Mouse (Mus musculus) hindbrain, embryonic 12.5 days (tissue): ENCODE data around the gene Usp20. TPM values are rescaled to one million over a fixed set of nuclear protein-coding genes. Genes with fewer than 3 reads are reported as not detected.
A peak's percentile ranks its signal among the peaks of the same experiment; 100 is the strongest.

Experiments
- ATAC-seq: fragments of 200-750 bp; cut with Nextera tagmentation; 2 replicates; pipeline ENCODE4 v1.8.0; 2017; ENCODE audit warnings: moderate TSS enrichment; ENCODE audit not compliant: low FRiP score
- H3K27ac ChIP-seq: fragments of 300-500 bp; sonication (generic); 2 replicates; pipeline ENCODE4 v1.5.1; 2016; ENCODE audit warnings: mild to moderate bottlenecking
- H3K27me3 ChIP-seq: fragments of 300-500 bp; sonication (generic); 2 replicates; pipeline ENCODE4 v1.6.1; 2016; ENCODE audit warnings: mild to moderate bottlenecking
- H3K36me3 ChIP-seq: fragments of 300-500 bp; sonication (generic); 2 replicates; pipeline ENCODE4 v1.6.1; 2016; ENCODE audit warnings: mild to moderate bottlenecking
- H3K4me1 ChIP-seq: fragments of 300-500 bp; sonication (generic); 2 replicates; pipeline ENCODE4 v1.6.1; 2016
- H3K4me2 ChIP-seq: fragments of 300-500 bp; sonication (generic); replicated peaks from 2 replicates; pipeline ENCODE4 v1.6.1; 2016; ENCODE audit warnings: mild to moderate bottlenecking
- H3K4me3 ChIP-seq: fragments of 300-500 bp; sonication (generic); 2 replicates; pipeline ENCODE4 v1.5.1; 2016; ENCODE audit warnings: mild to moderate bottlenecking
- H3K9ac ChIP-seq: fragments of 300-500 bp; sonication (generic); 2 replicates; pipeline ENCODE4 v1.6.1; 2016; ENCODE audit warnings: mild to moderate bottlenecking, moderate library complexity
- H3K9me3 ChIP-seq: fragments of 300-500 bp; sonication (generic); replicated peaks from 2 replicates; pipeline ENCODE4 v1.6.1; 2016; ENCODE audit warnings: mild to moderate bottlenecking
- WGBS: fragments of 180-500 bp; shearing (Covaris S2); methylation state at CpG from one replicate; pipeline ENCODE4 v1.1.7; 2016; 5-methylcytosine and 5-hydroxymethylcytosine counted together
- polyA plus RNA-seq: library from polyadenylated mRNA; unstranded; fragments of >200 nt; fragmentation: Nextera tagmentation; extraction: Ambion mirVana; gene quantifications from 2 replicates; pipeline ENCODE4 v1.2.1, GENCODE M21; 2016

Usp20 gene
- polyA plus RNA-seq, 1 experiment from 2014 or later = 37.9 TPM

DNA sequence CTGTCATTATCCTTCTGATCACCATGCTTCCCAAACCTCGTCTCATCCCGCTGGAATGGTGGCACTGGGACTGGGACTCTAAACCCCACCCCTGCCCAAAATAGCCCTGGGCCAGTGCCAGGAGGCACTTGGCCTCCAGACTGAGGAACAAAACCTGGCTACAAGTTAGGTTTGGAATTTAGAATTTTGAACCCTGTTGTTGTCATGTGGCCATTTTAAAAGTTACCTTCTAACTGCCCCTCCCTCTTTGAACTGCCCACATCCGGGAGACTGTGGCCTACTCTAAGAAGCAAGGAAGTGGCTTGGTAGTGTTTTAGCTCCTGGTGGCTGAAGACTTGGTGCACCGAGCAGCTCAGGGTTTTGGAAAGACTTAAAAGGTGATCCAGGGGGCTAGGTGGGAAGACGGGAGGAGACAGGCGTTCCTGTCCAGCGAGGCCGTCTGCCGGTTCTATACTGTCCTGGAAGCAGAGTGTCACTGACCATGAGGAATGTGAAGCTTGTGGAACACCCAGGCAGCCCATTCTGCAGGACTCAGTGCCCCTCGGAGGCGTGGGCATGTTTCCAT is 13.4 kb downstream of the Usp20 start:
- H3K36me3 ChIP-seq = peaks cover 11% of the 10 kb centered on the region; the same call in 1 of the 2 replicates
- H3K4me1 ChIP-seq = 0 out of 2 replicates have a peak, but pooled peaks cover 3% of the 10 kb centered on the region
- ATAC-seq = no peak
- no peaks in the 10 kb centered on the region for H3K9me3 ChIP-seq
- H3K4me2 ChIP-seq = no peak overlapping the region
- no peak overlapping the region for H3K4me3 ChIP-seq
- no peak overlapping the region for H3K27ac ChIP-seq
- WGBS = 78% methylated on average over 11 of the region's 11 CpGs
- no peak overlapping the region for H3K9ac ChIP-seq
- H3K27me3 ChIP-seq = no peaks in the 10 kb centered on the region

DNA sequence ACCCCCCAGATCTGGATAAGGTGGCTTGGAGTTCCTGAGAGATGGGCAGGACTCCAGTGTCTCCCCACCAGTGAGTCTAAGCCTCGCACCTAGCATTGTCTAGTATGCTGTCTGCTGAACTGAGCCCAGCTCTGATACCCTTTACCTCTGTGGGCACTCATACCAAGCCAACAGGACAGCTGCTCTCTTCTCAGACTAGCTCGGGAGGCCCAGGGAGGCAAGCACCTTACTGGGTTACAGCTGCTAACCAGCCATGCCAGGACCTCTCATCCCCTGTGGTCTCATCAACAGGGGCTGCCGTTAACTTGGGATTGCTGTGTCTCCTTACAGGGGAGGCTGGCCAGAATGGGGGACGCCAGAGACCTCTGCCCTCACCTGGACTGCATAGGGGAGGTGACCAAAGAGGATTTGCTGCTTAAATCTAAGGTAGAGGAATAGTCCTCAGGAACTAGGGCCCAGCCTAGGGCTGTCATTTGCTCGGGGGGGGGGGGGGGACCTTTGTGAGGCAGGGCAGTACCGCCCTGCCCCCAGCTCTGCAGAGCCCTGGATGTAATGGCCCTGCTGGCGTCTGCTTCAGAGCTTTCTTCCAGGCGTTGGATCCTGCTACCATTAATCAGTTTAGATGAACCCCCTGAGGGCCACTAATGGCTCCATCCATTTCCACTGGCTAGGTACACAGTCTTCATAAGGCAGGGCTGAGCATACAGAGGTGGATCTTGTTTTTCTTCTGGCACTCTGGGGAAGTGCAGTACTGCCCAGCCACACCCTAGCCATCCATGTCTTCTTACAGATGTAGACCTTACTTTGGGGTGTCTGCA is 16.6 kb downstream of the Usp20 start:
- Histone ChIP-seq H3K27me3 (no peaks in the 10 kb centered on the region), H3K4me3 (no peak overlapping the region), H3K4me1 (0 out of 2 replicates have a peak, but pooled peaks cover 3% of the 10 kb centered on the region), H3K4me2 (no peak overlapping the region), H3K9me3 (no peaks in the 10 kb centered on the region), H3K9ac (no peak overlapping the region), H3K36me3 (peaks cover 29% of the 10 kb centered on the region), H3K27ac (peak overlapping the region; percentile 32; the same call in 1 of the 2 replicates)
- no peak for ATAC-seq
- WGBS = 69% methylated on average over 8 of the region's 8 CpGs

DNA sequence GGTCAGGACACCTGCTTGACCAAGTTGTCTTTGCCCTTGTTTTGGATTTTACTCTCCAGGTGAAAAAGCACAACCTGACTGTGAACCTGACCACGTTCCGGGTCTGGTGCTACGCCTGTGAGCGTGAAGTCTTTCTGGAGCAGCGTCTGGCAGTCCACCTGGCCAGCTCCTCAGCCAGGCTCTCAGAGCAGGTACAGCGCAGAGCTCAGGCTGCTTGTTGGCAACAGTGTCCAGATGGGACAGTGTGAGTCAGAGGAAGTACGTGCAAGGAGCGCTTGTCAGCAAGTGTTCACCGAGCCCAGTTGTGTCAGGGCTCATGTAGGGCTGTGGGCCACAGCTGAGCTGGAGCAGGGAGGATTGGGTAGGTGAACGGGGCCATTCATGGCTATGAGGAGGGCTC is 20.8 kb downstream of the Usp20 start:
- Histone ChIP-seq H3K4me2 (no peak overlapping the region), H3K27ac (no peak overlapping the region), H3K36me3 (peaks cover 57% of the 10 kb centered on the region), H3K9me3 (no peaks in the 10 kb centered on the region), H3K4me3 (no peak overlapping the region), H3K27me3 (no peaks in the 10 kb centered on the region), H3K9ac (no peak overlapping the region), H3K4me1 (0 out of 2 replicates have a peak, but pooled peaks cover 5% of the 10 kb centered on the region)
- 92% methylated on average over 10 of the region's 10 CpGs for WGBS
- no peak for ATAC-seq

DNA sequence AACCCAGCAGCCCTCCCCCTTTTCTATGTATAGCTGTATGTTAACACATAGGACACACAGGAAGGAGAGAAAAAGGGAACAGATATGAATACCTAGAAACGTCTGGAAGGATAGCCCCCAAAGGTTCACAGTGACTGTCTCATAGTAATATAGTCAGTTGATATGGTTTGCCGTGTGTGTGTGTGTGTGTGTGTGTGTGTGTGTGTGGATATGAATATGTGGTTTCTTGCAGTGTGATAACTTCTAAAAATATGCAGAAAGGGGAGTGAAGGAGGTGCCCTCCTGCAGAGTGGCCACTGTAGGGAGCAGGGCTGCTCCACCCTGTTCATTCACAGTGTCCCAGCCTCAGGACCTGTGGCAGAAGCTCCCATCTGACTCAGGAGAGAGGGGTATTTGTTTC is 23.4 kb downstream of the Usp20 start:
- 77% methylated on average over 2 of the region's 2 CpGs for WGBS
- Histone ChIP-seq H3K4me3 (no peak overlapping the region), H3K36me3 (peaks cover 64% of the 10 kb centered on the region), H3K4me1 (0 out of 2 replicates have a peak, but pooled peaks cover 2% of the 10 kb centered on the region), H3K27me3 (no peaks in the 10 kb centered on the region), H3K9me3 (no peaks in the 10 kb centered on the region), H3K9ac (no peak overlapping the region), H3K27ac (no peak overlapping the region), H3K4me2 (no peak overlapping the region)
- no peak for ATAC-seq

DNA sequence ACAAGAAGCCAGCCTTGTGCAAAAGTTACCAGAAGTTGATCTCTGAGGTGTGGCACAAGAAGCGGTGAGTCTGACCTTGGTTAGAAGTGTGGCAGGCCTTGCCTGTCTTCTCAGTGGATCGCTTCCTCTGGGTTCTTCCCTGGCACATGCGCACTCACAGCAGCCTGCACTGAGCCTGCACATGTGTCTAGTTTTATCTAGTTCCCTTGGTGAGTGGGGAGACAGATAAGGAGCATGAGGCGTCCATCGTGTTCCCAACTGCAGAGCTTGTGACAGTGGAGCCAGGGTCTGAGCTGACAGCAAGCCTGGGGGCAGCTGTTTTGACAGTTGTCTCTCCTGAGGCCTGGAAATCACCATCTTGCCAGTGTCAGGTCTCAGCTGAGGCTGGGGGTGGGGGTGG is 24.4 kb downstream of the Usp20 start:
- Histone ChIP-seq H3K36me3 (peaks cover 74% of the 10 kb centered on the region), H3K27me3 (no peaks in the 10 kb centered on the region), H3K27ac (no peak overlapping the region), H3K9ac (no peak overlapping the region), H3K4me2 (no peak overlapping the region), H3K9me3 (no peaks in the 10 kb centered on the region), H3K4me1 (0 out of 2 replicates have a peak, but pooled peaks cover 2% of the 10 kb centered on the region), H3K4me3 (no peak overlapping the region)
- ATAC-seq = no peak
- 80% methylated on average over 5 of the region's 5 CpGs for WGBS

DNA sequence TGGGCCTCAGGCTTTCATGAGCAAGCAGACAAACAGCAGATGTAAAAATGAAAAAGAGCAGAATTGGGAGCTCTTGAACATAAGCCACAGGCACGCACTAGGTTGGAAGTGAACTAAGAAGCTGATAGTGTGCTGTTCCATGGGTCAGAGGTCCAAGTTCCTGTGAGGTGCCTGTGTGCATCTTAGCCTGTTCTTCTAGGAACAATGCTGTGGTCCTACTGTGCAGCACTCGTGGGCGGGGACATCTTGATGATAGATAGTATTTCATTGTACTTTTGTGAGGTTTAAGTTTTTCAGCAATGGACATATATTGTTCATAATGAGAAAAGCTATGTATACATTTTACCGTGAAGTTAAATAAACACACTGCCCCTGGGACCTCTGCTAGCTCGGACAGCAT is 25.1 kb downstream of the Usp20 start:
- H3K9ac ChIP-seq = no peak overlapping the region
- H3K9me3 ChIP-seq = no peaks in the 10 kb centered on the region
- H3K4me1 ChIP-seq = 0 out of 2 replicates have a peak, but pooled peaks cover 2% of the 10 kb centered on the region
- no peak overlapping the region for H3K27ac ChIP-seq
- no peak for ATAC-seq
- no peak overlapping the region for H3K4me2 ChIP-seq
- H3K36me3 ChIP-seq = peaks cover 75% of the 10 kb centered on the region
- no peaks in the 10 kb centered on the region for H3K27me3 ChIP-seq
- no peak overlapping the region for H3K4me3 ChIP-seq
- WGBS = 92% methylated on average over 5 of the region's 5 CpGs

DNA sequence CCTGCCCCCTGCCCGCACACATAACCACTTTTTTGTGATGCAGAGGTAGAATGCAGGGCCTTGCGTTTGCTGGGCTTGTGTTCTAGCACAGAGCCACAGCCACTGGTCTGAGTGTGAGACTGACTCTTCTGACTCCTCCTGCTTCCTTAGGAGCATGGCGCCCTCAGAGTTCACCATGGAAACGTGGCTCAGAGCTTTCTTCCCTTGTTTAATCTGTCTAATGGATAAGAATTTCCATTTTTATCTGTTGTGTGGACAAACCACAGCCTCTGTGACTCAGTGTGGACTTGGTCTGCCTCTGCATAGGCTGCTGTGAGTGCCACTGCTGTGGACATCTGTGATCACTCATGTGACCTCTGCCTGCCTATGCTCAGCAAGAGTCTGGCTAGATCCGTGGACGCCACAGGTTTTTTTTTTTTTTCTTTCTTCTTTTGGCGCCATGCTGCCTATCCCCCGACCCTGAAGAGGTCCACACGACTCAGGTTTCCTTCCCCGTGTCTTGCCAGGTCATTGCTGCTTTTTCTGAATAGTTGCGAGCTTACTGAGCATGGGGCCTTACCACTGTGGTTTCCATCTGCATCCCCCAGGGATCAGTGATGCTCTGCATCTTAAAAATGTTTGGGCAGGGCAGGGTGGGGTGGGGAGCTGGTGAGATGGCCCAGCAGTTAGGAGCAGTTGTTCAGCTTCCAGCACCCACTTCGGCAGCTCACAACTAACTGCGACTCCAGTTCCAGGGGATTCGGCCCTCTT is 31.5 kb downstream of the Usp20 start:
- no peak overlapping the region for H3K4me2 ChIP-seq
- H3K4me1 ChIP-seq = no peaks in the 10 kb centered on the region
- no peak overlapping the region for H3K27ac ChIP-seq
- no peak overlapping the region for H3K9ac ChIP-seq
- 74% methylated on average over 14 of the region's 14 CpGs for WGBS
- peaks cover 69% of the 10 kb centered on the region for H3K36me3 ChIP-seq
- ATAC-seq = no peak
- H3K4me3 ChIP-seq = no peak overlapping the region
- H3K27me3 ChIP-seq = no peaks in the 10 kb centered on the region
- H3K9me3 ChIP-seq = no peaks in the 10 kb centered on the region

DNA sequence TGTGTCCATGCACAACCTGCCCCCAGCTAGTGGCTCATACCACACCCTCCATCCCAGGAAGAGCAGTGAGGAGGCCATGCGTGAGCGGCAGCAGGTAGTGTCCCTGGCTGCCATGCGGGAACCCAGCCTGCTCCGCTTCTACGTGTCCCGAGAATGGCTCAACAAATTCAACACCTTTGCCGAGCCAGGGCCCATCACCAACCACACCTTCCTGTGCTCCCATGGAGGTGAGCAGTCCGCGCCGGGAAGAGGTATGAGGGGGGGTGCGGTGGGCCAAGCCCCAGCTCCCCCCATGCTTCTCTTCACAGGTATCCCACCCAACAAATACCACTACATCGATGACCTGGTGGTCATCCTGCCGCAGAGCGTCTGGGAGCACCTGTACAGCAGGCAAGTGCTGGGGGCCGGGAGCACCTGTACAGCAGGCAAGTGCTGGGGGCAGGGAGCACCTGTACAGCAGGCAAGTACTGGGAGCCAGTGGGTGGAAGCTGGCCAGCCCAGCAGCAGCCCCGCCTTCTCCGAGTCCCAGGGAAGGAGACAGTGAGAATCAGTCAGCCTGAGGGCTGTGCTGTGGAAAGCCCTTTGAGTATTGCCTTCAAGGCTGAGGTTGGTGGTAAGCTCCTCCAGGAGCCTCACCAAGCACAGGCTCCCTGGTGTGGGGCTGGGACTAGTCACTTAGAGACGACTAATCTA is 35.7 kb downstream of the Usp20 start:
- H3K36me3 ChIP-seq = peaks cover 73% of the 10 kb centered on the region

DNA sequence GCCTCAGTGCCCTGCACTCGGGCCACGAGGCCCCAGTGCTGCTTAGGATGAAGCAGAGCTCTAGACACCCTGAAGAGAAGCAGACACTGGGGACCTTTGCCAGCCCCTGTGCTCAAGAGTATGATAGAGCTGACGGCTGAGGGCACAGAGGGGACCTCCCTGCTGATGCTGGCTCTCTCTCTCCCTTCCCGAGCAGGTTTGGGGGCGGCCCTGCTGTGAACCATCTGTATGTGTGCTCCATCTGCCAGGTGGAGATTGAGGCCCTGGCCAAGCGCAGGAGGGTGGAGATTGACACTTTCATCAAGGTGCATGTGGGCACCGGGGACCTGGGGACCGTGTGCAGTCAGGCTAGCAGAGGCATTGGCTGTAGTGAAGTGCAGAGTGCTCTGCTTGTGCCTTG is 36.4 kb downstream of the Usp20 start:
- Histone ChIP-seq H3K9me3 (no peaks in the 10 kb centered on the region), H3K36me3 (peaks cover 70% of the 10 kb centered on the region), H3K27ac (no peak overlapping the region), H3K9ac (no peak overlapping the region), H3K27me3 (no peaks in the 10 kb centered on the region), H3K4me2 (no peak overlapping the region), H3K4me3 (no peak overlapping the region), H3K4me1 (no peaks in the 10 kb centered on the region)
- no peak for ATAC-seq
- 86% methylated on average over 8 of the region's 8 CpGs for WGBS

More for the DNA sequence above, 35.7 kb downstream of the Usp20 start:
- no peak overlapping the region for H3K9ac ChIP-seq
- no peaks in the 10 kb centered on the region for H3K4me1 ChIP-seq
- H3K27ac ChIP-seq = no peak overlapping the region
- no peaks in the 10 kb centered on the region for H3K27me3 ChIP-seq
- no peaks in the 10 kb centered on the region for H3K9me3 ChIP-seq
- no peak overlapping the region for H3K4me2 ChIP-seq
- ATAC-seq = no peak
- WGBS = 95% methylated on average over 18 of the region's 18 CpGs
- no peak overlapping the region for H3K4me3 ChIP-seq

DNA sequence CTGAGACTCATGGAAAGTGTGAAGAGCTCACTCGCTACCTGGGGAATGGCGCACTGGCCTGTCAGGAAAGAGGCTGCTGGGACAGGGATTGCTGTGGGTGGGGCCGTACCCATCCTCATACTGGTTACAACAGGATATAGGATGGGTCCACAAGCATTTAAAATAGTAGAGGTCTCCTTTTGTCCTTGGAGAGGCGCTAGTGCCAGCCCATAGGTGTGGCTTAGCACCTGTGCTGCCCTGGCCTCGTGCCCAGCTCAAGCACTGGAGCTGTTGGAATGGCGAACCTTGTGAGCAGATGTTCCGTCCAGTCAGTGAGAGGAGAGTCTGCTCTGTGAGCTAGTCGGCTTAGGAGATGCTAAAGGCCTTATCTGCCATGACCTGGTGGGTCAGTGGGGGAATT is 36.9 kb downstream of the Usp20 start:
- 92% methylated on average over 8 of the region's 8 CpGs for WGBS
- no peak for ATAC-seq
- H3K27me3 ChIP-seq = no peaks in the 10 kb centered on the region
- H3K4me1 ChIP-seq = no peaks in the 10 kb centered on the region
- no peaks in the 10 kb centered on the region for H3K9me3 ChIP-seq
- no peak overlapping the region for H3K27ac ChIP-seq
- no peak overlapping the region for H3K4me2 ChIP-seq
- H3K9ac ChIP-seq = no peak overlapping the region
- H3K4me3 ChIP-seq = no peak overlapping the region
- H3K36me3 ChIP-seq = peaks cover 67% of the 10 kb centered on the region

DNA sequence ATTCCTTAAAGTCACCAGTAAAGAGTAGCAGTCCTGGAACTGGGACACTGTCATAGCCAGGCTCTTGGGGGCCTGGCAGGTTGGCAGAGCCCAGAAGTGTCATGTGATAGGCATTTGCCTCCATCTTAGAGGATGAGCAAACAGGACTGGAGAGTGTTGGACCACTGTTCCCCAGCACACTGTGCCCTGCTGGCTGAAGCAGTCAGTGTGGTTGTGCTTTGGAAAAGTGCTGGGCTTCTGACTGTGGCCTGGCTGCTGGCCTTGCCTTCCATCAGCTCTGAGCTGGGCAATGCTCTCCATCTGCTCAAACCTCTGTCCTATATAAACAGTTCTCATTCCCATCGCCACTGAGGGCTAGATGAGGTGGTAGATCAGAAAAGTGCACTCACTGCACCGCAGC is 38.1 kb downstream of the Usp20 start:
- WGBS = 94% methylated on average over 2 of the region's 2 CpGs
- no peaks in the 10 kb centered on the region for H3K4me1 ChIP-seq
- no peak overlapping the region for H3K4me2 ChIP-seq
- ATAC-seq = no peak
- no peaks in the 10 kb centered on the region for H3K27me3 ChIP-seq
- H3K27ac ChIP-seq = no peak overlapping the region
- no peak overlapping the region for H3K4me3 ChIP-seq
- peaks cover 64% of the 10 kb centered on the region for H3K36me3 ChIP-seq
- no peak overlapping the region for H3K9ac ChIP-seq
- H3K9me3 ChIP-seq = no peaks in the 10 kb centered on the region

DNA sequence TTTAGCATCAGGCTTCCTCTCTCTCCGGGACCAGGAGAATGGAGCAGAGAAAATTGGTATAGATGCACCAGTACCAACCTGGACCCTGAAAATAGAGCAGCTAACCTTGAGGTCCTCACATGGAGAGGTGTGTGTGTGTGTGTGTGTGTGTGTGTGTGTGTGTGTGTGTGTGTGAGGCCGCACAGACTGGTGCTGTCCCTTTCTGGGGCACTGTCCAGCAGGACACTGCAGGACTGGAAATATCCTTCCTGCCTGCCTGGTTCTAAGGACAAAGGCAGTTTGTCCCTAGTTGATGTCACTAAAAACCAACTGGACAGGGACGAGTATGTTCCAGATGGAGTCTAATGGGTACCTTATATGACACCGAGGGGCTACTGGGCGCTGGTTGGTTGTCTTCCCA is 41.9 kb downstream of the Usp20 start:
- peaks cover 45% of the 10 kb centered on the region for H3K36me3 ChIP-seq
- no peak overlapping the region; the same call in 1 of the 2 replicates for H3K27ac ChIP-seq
- H3K9me3 ChIP-seq = no peaks in the 10 kb centered on the region
- H3K9ac ChIP-seq = no peak overlapping the region
- no peak overlapping the region for H3K4me3 ChIP-seq
- WGBS = 79% methylated on average over 4 of the region's 5 CpGs
- no peak overlapping the region for H3K4me2 ChIP-seq
- no peaks in the 10 kb centered on the region for H3K27me3 ChIP-seq
- no peaks in the 10 kb centered on the region for H3K4me1 ChIP-seq
- no peak for ATAC-seq
